Mouse (Mus musculus): ENCODE measurements around the gene Magi2. TPM values are rescaled to one million over a fixed set of nuclear protein-coding genes. Genes with fewer than 3 reads are reported as not detected.

Magi2 gene
- polyA plus RNA-seq, 1 experiment from 2014 or later = 3.0 TPM

- Histone ChIP-seq H3K4me3 (ENCODE audit: low read depth, low read length) (no peak overlapping the region), H3K27ac (replicated peaks; ENCODE audit: low read depth, low read length) (no peak overlapping the region), H3K9ac (replicated peaks; ENCODE audit: low read length) (no peak overlapping the region), H3K27me3 (ENCODE audit: control insufficient read depth, insufficient read depth, low read length) (no peaks in the 10 kb centered on the region), H3K4me1 (ENCODE audit: control insufficient read depth, insufficient read depth, low read length) (no peaks in the 10 kb centered on the region), H3K9me3 (replicated peaks; ENCODE audit: control insufficient read depth, low read length) (no peaks in the 10 kb centered on the region), H3K4me2 (ENCODE audit: low read depth, low read length) (no peak overlapping the region), H3K36me3 (replicated peaks; ENCODE audit: control insufficient read depth, insufficient read depth, low read depth, low read length) (no peaks in the 10 kb centered on the region)
- ATAC-seq (replicated peaks; ENCODE audit: insufficient number of reproducible peaks, low FRiP score, low TSS enrichment, low read depth) (no peak), DNase-seq (ENCODE audit: low spot score) (no peak)
- 91% methylated on average over 1 of the region's 1 CpGs for WGBS
These were observed 855.5 kb downstream of the Magi2 start for GRCm38 (mm10) chr5:20082368-20082767.

- H3K27me3 ChIP-seq (ENCODE audit: control insufficient read depth, insufficient read depth, low read length) = no peaks in the 10 kb centered on the region
- no peak for ATAC-seq (replicated peaks; ENCODE audit: insufficient number of reproducible peaks, low FRiP score, low TSS enrichment, low read depth)
- DNase-seq (ENCODE audit: low spot score) = no peak
- H3K9me3 ChIP-seq (replicated peaks; ENCODE audit: control insufficient read depth, low read length) = no peaks in the 10 kb centered on the region
- H3K4me1 ChIP-seq (ENCODE audit: control insufficient read depth, insufficient read depth, low read length) = no peaks in the 10 kb centered on the region
- H3K4me3 ChIP-seq (ENCODE audit: low read depth, low read length) = no peak overlapping the region
- H3K4me2 ChIP-seq (ENCODE audit: low read depth, low read length) = no peak overlapping the region
- H3K36me3 ChIP-seq (replicated peaks; ENCODE audit: control insufficient read depth, insufficient read depth, low read depth, low read length) = no peaks in the 10 kb centered on the region
- no peak overlapping the region for H3K27ac ChIP-seq (replicated peaks; ENCODE audit: low read depth, low read length)
- H3K9ac ChIP-seq (replicated peaks; ENCODE audit: low read length) = no peak overlapping the region
- 62% methylated on average over 6 of the region's 6 CpGs for WGBS
These were observed 860.2 kb downstream of the Magi2 start for GRCm38 (mm10) chr5:20087083-20087482.

- Histone ChIP-seq H3K27me3 (ENCODE audit: control insufficient read depth, insufficient read depth, low read length) (no peaks in the 10 kb centered on the region), H3K9ac (replicated peaks; ENCODE audit: low read length) (no peak overlapping the region), H3K36me3 (replicated peaks; ENCODE audit: control insufficient read depth, insufficient read depth, low read depth, low read length) (no peaks in the 10 kb centered on the region), H3K4me2 (ENCODE audit: low read depth, low read length) (no peak overlapping the region), H3K4me1 (ENCODE audit: control insufficient read depth, insufficient read depth, low read length) (no peaks in the 10 kb centered on the region), H3K27ac (replicated peaks; ENCODE audit: low read depth, low read length) (no peak overlapping the region), H3K9me3 (replicated peaks; ENCODE audit: control insufficient read depth, low read length) (no peaks in the 10 kb centered on the region), H3K4me3 (ENCODE audit: low read depth, low read length) (no peak overlapping the region)
- ATAC-seq (replicated peaks; ENCODE audit: insufficient number of reproducible peaks, low FRiP score, low TSS enrichment, low read depth) = no peak
- DNase-seq (ENCODE audit: low spot score) = no peak
These were observed 877.0 kb downstream of the Magi2 start for GRCm38 (mm10) chr5:20103869-20104268.

DNA sequence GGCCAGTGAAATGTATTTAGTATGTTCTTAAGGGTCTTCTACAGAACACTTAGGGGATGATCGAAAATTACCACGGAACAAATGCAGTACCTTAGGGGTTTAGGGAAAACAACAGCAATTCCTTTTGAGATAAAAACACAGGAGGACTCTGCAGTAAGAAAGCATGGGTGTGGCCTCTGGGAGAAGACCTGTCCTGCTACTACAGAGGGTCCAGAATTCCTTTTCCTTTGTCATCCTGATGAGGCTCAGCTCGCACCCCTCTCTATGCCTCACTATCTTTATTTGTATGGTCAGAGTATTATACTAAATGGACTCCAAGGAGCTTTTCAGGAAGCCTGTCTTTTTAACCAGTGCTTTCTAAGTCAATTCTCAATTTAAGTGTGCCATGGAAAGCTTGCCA is 877.7 kb downstream of the Magi2 start:
- no peak overlapping the region for H3K27ac ChIP-seq (replicated peaks; ENCODE audit: low read depth, low read length)
- no peaks in the 10 kb centered on the region for H3K27me3 ChIP-seq (ENCODE audit: control insufficient read depth, insufficient read depth, low read length)
- H3K9me3 ChIP-seq (replicated peaks; ENCODE audit: control insufficient read depth, low read length) = no peaks in the 10 kb centered on the region
- H3K4me3 ChIP-seq (ENCODE audit: low read depth, low read length) = no peak overlapping the region
- H3K36me3 ChIP-seq (replicated peaks; ENCODE audit: control insufficient read depth, insufficient read depth, low read depth, low read length) = no peaks in the 10 kb centered on the region
- 66% methylated on average over 3 of the region's 3 CpGs for WGBS
- ATAC-seq (replicated peaks; ENCODE audit: insufficient number of reproducible peaks, low FRiP score, low TSS enrichment, low read depth) = no peak
- no peak overlapping the region for H3K9ac ChIP-seq (replicated peaks; ENCODE audit: low read length)
- H3K4me1 ChIP-seq (ENCODE audit: control insufficient read depth, insufficient read depth, low read length) = no peaks in the 10 kb centered on the region
- DNase-seq (ENCODE audit: low spot score) = no peak
- no peak overlapping the region for H3K4me2 ChIP-seq (ENCODE audit: low read depth, low read length)

DNA sequence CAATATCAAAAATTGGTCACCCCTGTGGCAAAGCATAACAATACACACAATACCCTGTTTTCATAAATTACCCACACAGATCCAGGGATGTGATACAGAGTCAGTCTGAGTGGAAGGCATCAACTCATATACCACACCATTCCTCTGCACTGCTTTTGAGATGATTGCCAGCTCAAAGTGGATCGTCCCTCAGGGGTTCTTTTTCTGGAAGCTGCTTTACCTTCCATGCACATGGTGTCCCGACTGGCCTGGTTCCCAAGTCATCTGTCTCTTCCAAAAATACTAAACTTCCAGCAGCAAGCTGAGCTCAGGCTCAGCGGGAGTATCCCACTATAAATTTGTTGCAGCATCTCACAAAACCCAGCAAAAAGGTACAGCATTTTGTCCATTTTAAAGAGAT is 882.7 kb downstream of the Magi2 start:
- Histone ChIP-seq H3K36me3 (replicated peaks; ENCODE audit: control insufficient read depth, insufficient read depth, low read depth, low read length) (no peaks in the 10 kb centered on the region), H3K4me3 (ENCODE audit: low read depth, low read length) (no peak overlapping the region), H3K9ac (replicated peaks; ENCODE audit: low read length) (no peak overlapping the region), H3K4me1 (ENCODE audit: control insufficient read depth, insufficient read depth, low read length) (no peaks in the 10 kb centered on the region), H3K27ac (replicated peaks; ENCODE audit: low read depth, low read length) (no peak overlapping the region), H3K9me3 (replicated peaks; ENCODE audit: control insufficient read depth, low read length) (no peaks in the 10 kb centered on the region), H3K27me3 (ENCODE audit: control insufficient read depth, insufficient read depth, low read length) (no peaks in the 10 kb centered on the region), H3K4me2 (ENCODE audit: low read depth, low read length) (no peak overlapping the region)
- no peak for DNase-seq (ENCODE audit: low spot score)
- no peak for ATAC-seq (replicated peaks; ENCODE audit: insufficient number of reproducible peaks, low FRiP score, low TSS enrichment, low read depth)
- WGBS = 79% methylated on average over 3 of the region's 3 CpGs

- ATAC-seq (replicated peaks; ENCODE audit: insufficient number of reproducible peaks, low FRiP score, low TSS enrichment, low read depth) (no peak), DNase-seq (ENCODE audit: low spot score) (no peak)
- Histone ChIP-seq H3K4me1 (ENCODE audit: control insufficient read depth, insufficient read depth, low read length) (no peaks in the 10 kb centered on the region), H3K4me3 (ENCODE audit: low read depth, low read length) (no peak overlapping the region), H3K4me2 (ENCODE audit: low read depth, low read length) (no peak overlapping the region), H3K9ac (replicated peaks; ENCODE audit: low read length) (no peak overlapping the region), H3K36me3 (replicated peaks; ENCODE audit: control insufficient read depth, insufficient read depth, low read depth, low read length) (no peaks in the 10 kb centered on the region), H3K27me3 (ENCODE audit: control insufficient read depth, insufficient read depth, low read length) (no peaks in the 10 kb centered on the region), H3K27ac (replicated peaks; ENCODE audit: low read depth, low read length) (no peak overlapping the region), H3K9me3 (replicated peaks; ENCODE audit: control insufficient read depth, low read length) (no peaks in the 10 kb centered on the region)
- 80% methylated on average over 3 of the region's 3 CpGs for WGBS
These were observed 890.3 kb downstream of the Magi2 start for GRCm38 (mm10) chr5:20117156-20117555.

- no peaks in the 10 kb centered on the region for H3K4me1 ChIP-seq (ENCODE audit: control insufficient read depth, insufficient read depth, low read length)
- ATAC-seq (replicated peaks; ENCODE audit: insufficient number of reproducible peaks, low FRiP score, low TSS enrichment, low read depth) (no peak), DNase-seq (ENCODE audit: low spot score) (no peak)
- no peaks in the 10 kb centered on the region for H3K36me3 ChIP-seq (replicated peaks; ENCODE audit: control insufficient read depth, insufficient read depth, low read depth, low read length)
- no peaks in the 10 kb centered on the region for H3K9me3 ChIP-seq (replicated peaks; ENCODE audit: control insufficient read depth, low read length)
- H3K27me3 ChIP-seq (ENCODE audit: control insufficient read depth, insufficient read depth, low read length) = no peaks in the 10 kb centered on the region
- no peak overlapping the region for H3K27ac ChIP-seq (replicated peaks; ENCODE audit: low read depth, low read length)
- no peak overlapping the region for H3K4me3 ChIP-seq (ENCODE audit: low read depth, low read length)
- WGBS = 65% methylated on average over 2 of the region's 2 CpGs
- no peak overlapping the region for H3K9ac ChIP-seq (replicated peaks; ENCODE audit: low read length)
- no peak overlapping the region for H3K4me2 ChIP-seq (ENCODE audit: low read depth, low read length)
These were observed 913.4 kb downstream of the Magi2 start for GRCm38 (mm10) chr5:20140235-20140634.

DNA sequence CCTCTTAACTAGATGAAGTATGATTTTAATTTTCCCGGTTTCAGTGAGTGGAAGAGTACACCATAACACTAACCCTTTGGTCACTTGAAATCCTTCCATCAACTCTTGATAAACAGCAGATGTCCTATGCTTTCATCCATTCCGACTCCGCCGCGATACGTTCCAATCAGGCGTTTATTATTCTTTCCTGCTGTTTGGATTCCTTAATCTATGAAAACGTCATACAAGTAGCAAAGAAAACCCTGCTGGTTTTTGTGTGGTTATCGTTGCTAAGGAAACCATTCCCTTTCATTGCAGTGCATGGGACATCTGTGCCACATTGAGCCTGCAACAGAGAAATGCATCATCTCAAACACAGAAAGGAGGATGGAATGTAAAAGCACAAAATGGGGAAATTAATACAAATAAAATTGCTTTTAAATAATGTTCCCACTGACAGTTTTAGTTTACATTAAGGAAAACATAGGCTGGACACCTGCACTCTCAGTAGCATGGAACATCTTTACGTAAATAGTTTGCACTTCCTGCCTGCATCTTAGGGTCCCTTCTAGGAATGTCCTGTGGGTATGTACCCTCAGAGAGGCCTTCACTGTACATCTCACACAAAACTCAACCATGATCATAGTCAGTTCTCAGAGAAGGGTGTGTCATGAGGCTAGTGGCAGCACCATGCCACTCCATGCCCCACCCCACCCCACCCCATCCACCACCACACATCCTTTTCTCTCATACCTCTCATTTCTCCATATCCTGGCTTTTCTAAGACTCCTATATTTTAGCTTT is 914.0 kb downstream of the Magi2 start:
- Histone ChIP-seq H3K9ac (replicated peaks; ENCODE audit: low read length) (no peak overlapping the region), H3K4me1 (ENCODE audit: control insufficient read depth, insufficient read depth, low read length) (no peaks in the 10 kb centered on the region), H3K4me3 (ENCODE audit: low read depth, low read length) (no peak overlapping the region), H3K9me3 (replicated peaks; ENCODE audit: control insufficient read depth, low read length) (no peaks in the 10 kb centered on the region), H3K36me3 (replicated peaks; ENCODE audit: control insufficient read depth, insufficient read depth, low read depth, low read length) (no peaks in the 10 kb centered on the region), H3K4me2 (ENCODE audit: low read depth, low read length) (no peak overlapping the region), H3K27me3 (ENCODE audit: control insufficient read depth, insufficient read depth, low read length) (no peaks in the 10 kb centered on the region), H3K27ac (replicated peaks; ENCODE audit: low read depth, low read length) (no peak overlapping the region)
- peak; percentile 70; the same call in 1 of the 2 replicates for ATAC-seq (replicated peaks; ENCODE audit: insufficient number of reproducible peaks, low FRiP score, low TSS enrichment, low read depth)
- DNase-seq (ENCODE audit: low spot score) = peak; percentile 86
- WGBS = 37% methylated on average over 10 of the region's 10 CpGs
